Mouse (Mus musculus) hindbrain, embryonic 16.5 days (tissue): Measurements from ENCODE around the gene Marveld3. TPM values are rescaled to one million over a fixed set of nuclear protein-coding genes. Genes with fewer than 3 reads are reported as not detected.

Experiments used
- ATAC-seq: fragments of 200-750 bp; cut with Nextera tagmentation; 2 replicates; pipeline ENCODE4 v1.8.0; 2017; ENCODE audit warnings: moderate TSS enrichment, moderate library complexity
- H3K27ac ChIP-seq: fragments of 300-500 bp; sonication (generic); 2 replicates; pipeline ENCODE4 v1.5.1; 2014; ENCODE audit warnings: low read depth, mild to moderate bottlenecking, control low read depth, low read length, moderate library complexity
- H3K27me3 ChIP-seq: fragments of 300-500 bp; sonication (generic); replicated peaks from 2 replicates; pipeline ENCODE4 v1.6.1; 2014; ENCODE audit warnings: low read length; ENCODE audit not compliant: control insufficient read depth, insufficient read depth
- H3K36me3 ChIP-seq: fragments of 300-500 bp; sonication (generic); 2 replicates; pipeline ENCODE4 v1.6.1; 2014; ENCODE audit warnings: mild to moderate bottlenecking, low read length, moderate library complexity, mixed read lengths; ENCODE audit not compliant: control insufficient read depth, insufficient read depth
- H3K4me1 ChIP-seq: fragments of 300-500 bp; sonication (generic); 2 replicates; pipeline ENCODE4 v1.6.1; 2014; ENCODE audit warnings: low read depth, low read length; ENCODE audit not compliant: control insufficient read depth, insufficient read depth
- H3K4me2 ChIP-seq: fragments of 300-500 bp; sonication (generic); 2 replicates; pipeline ENCODE4 v1.6.1; 2014; ENCODE audit warnings: mild to moderate bottlenecking, low read length, control low read depth, moderate library complexity
- H3K4me3 ChIP-seq: fragments of 300-500 bp; sonication (generic); 2 replicates; pipeline ENCODE4 v1.5.1; 2014; ENCODE audit warnings: mild to moderate bottlenecking, low read length, control low read depth, moderate library complexity
- H3K9ac ChIP-seq: fragments of 300-500 bp; sonication (generic); 2 replicates; pipeline ENCODE4 v1.6.1; 2014; ENCODE audit warnings: low read depth, mild to moderate bottlenecking, control low read depth, low read length, moderate library complexity
- H3K9me3 ChIP-seq: fragments of 300-500 bp; sonication (generic); 2 replicates; pipeline ENCODE4 v1.6.1; 2014; ENCODE audit warnings: mild to moderate bottlenecking, low read length, moderate library complexity; ENCODE audit not compliant: control insufficient read depth
- WGBS: fragments of 180-500 bp; shearing (Covaris S2); extraction: QIAGEN DNeasy Blood & Tissue Kit; methylation state at CpG from one replicate; pipeline ENCODE4 v1.1.7; 2014; 5-methylcytosine and 5-hydroxymethylcytosine counted together
- polyA plus RNA-seq: library from polyadenylated mRNA; unstranded; fragments of >200 nt; fragmentation: Nextera tagmentation; extraction: Ambion mirVana; gene quantifications from 2 replicates; pipeline ENCODE4 v1.2.1, GENCODE M21; 2015

The Marveld3 gene
- polyA plus RNA-seq, 1 experiment from 2014 or later, result 2.3 TPM

GRCm38 (mm10) chr8:109957167-109958028 is 4.6 kb downstream of the Marveld3 start:
- H3K36me3 ChIP-seq, result no peaks in the 10 kb centered on the region
- H3K27me3 ChIP-seq, result peaks cover 18% of the 10 kb centered on the region
- H3K9ac ChIP-seq, result no peak overlapping the region
- H3K9me3 ChIP-seq, result no peaks in the 10 kb centered on the region; the same call in 1 of the 2 replicates
- 0 out of 2 replicates have a peak, but pooled peaks have one; percentile 25 for ATAC-seq
- no peak overlapping the region; the same call in 1 of the 2 replicates for H3K4me2 ChIP-seq
- H3K27ac ChIP-seq, result no peak overlapping the region
- H3K4me3 ChIP-seq, result no peak overlapping the region
- WGBS, result 7% methylated on average over 16 of the region's 16 CpGs
- peaks cover 12% of the 10 kb centered on the region for H3K4me1 ChIP-seq

GRCm38 (mm10) chr8:109954486-109954948 is 7.5 kb downstream of the Marveld3 start:
- H3K27me3 ChIP-seq, result no peaks in the 10 kb centered on the region; the same call in 1 of the 2 replicates
- peak overlapping the region; percentile 16 for H3K9ac ChIP-seq
- H3K4me2 ChIP-seq, result no peak overlapping the region
- H3K27ac ChIP-seq, result peak overlapping the region; percentile 42; the same call in 1 of the 2 replicates
- no peaks in the 10 kb centered on the region for H3K36me3 ChIP-seq
- ATAC-seq, result peak; percentile 77
- H3K4me3 ChIP-seq, result no peak overlapping the region
- peaks cover 4% of the 10 kb centered on the region for H3K4me1 ChIP-seq
- H3K9me3 ChIP-seq, result no peaks in the 10 kb centered on the region
- 33% methylated on average over 13 of the region's 13 CpGs for WGBS

DNA sequence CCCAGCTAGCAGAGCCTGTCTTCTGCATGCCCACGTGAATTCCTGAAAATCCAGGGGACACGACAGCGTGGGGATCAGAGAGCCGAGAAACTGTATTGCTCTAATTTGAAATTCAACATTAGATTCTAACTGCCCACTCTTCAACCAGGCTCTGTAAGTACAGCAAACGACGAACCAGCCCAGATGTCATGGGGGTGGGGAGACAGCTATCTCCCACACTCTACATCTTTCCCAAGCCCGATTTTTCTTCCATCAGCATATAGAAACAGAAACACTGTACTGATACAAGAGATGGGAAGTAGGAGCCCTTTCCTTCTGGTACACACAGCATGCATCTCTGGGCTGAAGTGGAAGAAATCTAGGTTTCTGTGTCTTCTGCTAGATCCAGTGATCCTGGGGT is 9.8 kb downstream of the Marveld3 start:
- Histone ChIP-seq H3K36me3 (no peaks in the 10 kb centered on the region), H3K4me1 (peaks cover 12% of the 10 kb centered on the region), H3K27me3 (no peaks in the 10 kb centered on the region), H3K9ac (no peak overlapping the region), H3K9me3 (no peaks in the 10 kb centered on the region), H3K4me2 (no peak overlapping the region), H3K27ac (no peak overlapping the region), H3K4me3 (no peak overlapping the region)
- ATAC-seq, result no peak
- WGBS, result 76% methylated on average over 7 of the region's 7 CpGs

- Histone ChIP-seq H3K4me2 (peak overlapping the region; percentile 80), H3K9me3 (no peaks in the 10 kb centered on the region), H3K27me3 (no peaks in the 10 kb centered on the region), H3K27ac (peak overlapping the region; percentile 79), H3K36me3 (no peaks in the 10 kb centered on the region; the same call in 1 of the 2 replicates), H3K4me1 (peaks cover 8% of the 10 kb centered on the region), H3K9ac (peak overlapping the region; percentile 62), H3K4me3 (peak overlapping the region; percentile 47)
- 5% methylated on average over 19 of the region's 19 CpGs for WGBS
- ATAC-seq, result peak; percentile 18
Observed at GRCm38 (mm10) chr8:109948285-109948564, 13.8 kb downstream of the Marveld3 start.

- Histone ChIP-seq H3K36me3 (no peaks in the 10 kb centered on the region; the same call in 1 of the 2 replicates), H3K4me2 (peak overlapping the region; percentile 80), H3K9ac (peak overlapping the region; percentile 62), H3K4me3 (peak overlapping the region; percentile 47), H3K4me1 (peaks cover 8% of the 10 kb centered on the region), H3K27ac (peak overlapping the region; percentile 79), H3K9me3 (no peaks in the 10 kb centered on the region), H3K27me3 (no peaks in the 10 kb centered on the region)
- WGBS, result 2% methylated on average over 26 of the region's 26 CpGs
- ATAC-seq, result peak; percentile 78
Observed at GRCm38 (mm10) chr8:109947447-109948284, 14.3 kb downstream of the Marveld3 start.

GRCm38 (mm10) chr8:109946272-109946671 is 15.7 kb downstream of the Marveld3 start:
- no peaks in the 10 kb centered on the region for H3K9me3 ChIP-seq

GRCm38 (mm10) chr8:109945694-109946093 is 16.3 kb downstream of the Marveld3 start:
- no peak for ATAC-seq
- WGBS, result 77% methylated on average over 7 of the region's 7 CpGs

More at GRCm38 (mm10) chr8:109946272-109946671, 15.7 kb downstream of the Marveld3 start:
- Histone ChIP-seq H3K4me1 (peaks cover 8% of the 10 kb centered on the region), H3K27me3 (no peaks in the 10 kb centered on the region), H3K4me2 (no peak overlapping the region), H3K27ac (no peak overlapping the region), H3K9ac (no peak overlapping the region), H3K4me3 (no peak overlapping the region), H3K36me3 (no peaks in the 10 kb centered on the region; the same call in 1 of the 2 replicates)
- ATAC-seq, result no peak
- WGBS, result 89% methylated on average over 7 of the region's 7 CpGs

GRCm38 (mm10) chr8:109945153-109945632 is 16.8 kb downstream of the Marveld3 start:
- peaks cover 8% of the 10 kb centered on the region for H3K4me1 ChIP-seq
- H3K4me2 ChIP-seq, result no peak overlapping the region
- H3K9me3 ChIP-seq, result no peaks in the 10 kb centered on the region
- ATAC-seq, result no peak
- H3K27ac ChIP-seq, result no peak overlapping the region
- H3K9ac ChIP-seq, result no peak overlapping the region
- no peak overlapping the region for H3K4me3 ChIP-seq
- H3K27me3 ChIP-seq, result no peaks in the 10 kb centered on the region
- 43% methylated on average over 9 of the region's 9 CpGs for WGBS
- peaks cover 10% of the 10 kb centered on the region for H3K36me3 ChIP-seq

More at GRCm38 (mm10) chr8:109945694-109946093, 16.3 kb downstream of the Marveld3 start:
- Histone ChIP-seq H3K4me2 (no peak overlapping the region), H3K9me3 (no peaks in the 10 kb centered on the region), H3K27me3 (no peaks in the 10 kb centered on the region), H3K4me3 (no peak overlapping the region), H3K36me3 (peaks cover 5% of the 10 kb centered on the region), H3K9ac (no peak overlapping the region), H3K27ac (no peak overlapping the region), H3K4me1 (peaks cover 8% of the 10 kb centered on the region)
